Mouse (Mus musculus) liver, adult 2 months (tissue): ENCODE measurements around the gene Smg6.

Source experiments
- CTCF ChIP-seq: fragments of 200-500 bp; IDR thresholded peaks from 2 replicates; pipeline ENCODE4 v1.5.1; 2011; ENCODE audit warnings: low read depth, low read length, control low read depth
- POLR2A ChIP-seq: fragments of 200-500 bp; IDR thresholded peaks from 2 replicates; pipeline ENCODE4 v1.6.1; 2011; ENCODE audit warnings: low read length, control low read depth; ENCODE audit not compliant: insufficient read depth; ENCODE audit errors: extremely low read depth

- TF ChIP-seq POLR2A (no peak), CTCF (no peak)
These were observed 243.9 kb downstream of the Smg6 start, which contains the start of gene Hic1 for GRCm38 (mm10) chr11:75169405-75170080.
